Mouse (Mus musculus): Measurements from ENCODE around the gene Cib2. TPM values are rescaled to one million over a fixed set of nuclear protein-coding genes. Genes with fewer than 3 reads are reported as not detected.

Gene Cib2
- total and polyA plus RNA-seq, 3 experiments = 7.3 to 9.0 TPM; not detected in 1

DNA sequence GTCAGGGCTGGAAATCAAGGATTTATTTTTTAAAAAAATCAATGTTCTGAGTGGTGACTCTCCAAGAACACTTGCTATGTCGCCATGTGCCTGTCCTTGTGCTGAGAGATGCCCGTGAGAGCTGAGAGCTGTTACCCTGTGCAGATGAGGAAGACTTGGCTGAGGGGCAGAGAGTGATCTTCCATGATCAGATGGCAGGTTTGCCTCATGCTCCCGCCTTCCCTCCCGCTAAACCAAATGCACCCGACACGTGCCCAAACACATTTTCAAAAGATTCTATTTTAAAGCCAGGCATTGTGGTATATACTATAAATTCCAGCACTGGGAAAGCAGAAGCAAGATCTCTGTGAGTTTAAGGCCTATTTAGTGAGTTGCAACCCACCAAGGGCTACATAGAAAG lies 29.2 kb downstream of the Cib2 start:
- H3K9ac ChIP-seq (ENCODE audit: control insufficient read depth, low read depth, low read length, poor library complexity, severe bottlenecking) = no peak overlapping the region
- H3K27me3 ChIP-seq (ENCODE audit: control insufficient read depth in 1 of 2, insufficient read depth in 2 of 2, low read length in 2 of 2) = peaks cover 3 to 8% of the 10 kb centered on the region in 2 experiments
- H3K4me3 ChIP-seq (ENCODE audit: control insufficient read depth in 1 of 2, insufficient read depth in 1 of 2, low read depth in 2 of 2, low read length in 2 of 2) = no peak overlapping the region
- H3K79me2 ChIP-seq (ENCODE audit: control insufficient read depth, insufficient read depth, low read length, poor library complexity) = no peaks in the 10 kb centered on the region
- no peaks in the 10 kb centered on the region for H3K9me3 ChIP-seq (replicated peaks; ENCODE audit: insufficient read depth, low read length)
- DNase-seq (ENCODE audit: low read depth, low spot score) = no peak
- TF ChIP-seq USF2 (IDR thresholded peaks at IDR 0.05; ENCODE audit: borderline replicate concordance in 1 of 2, insufficient read depth in 1 of 2, low read depth in 1 of 2, low read length in 2 of 2) (no peak), ELF1 (IDR thresholded peaks at IDR 0.05; ENCODE audit: low read depth, low read length) (no peak), ZKSCAN1 (IDR thresholded peaks at IDR 0.05; ENCODE audit: low read depth, low read length) (no peak), JUND (IDR thresholded peaks at IDR 0.05; ENCODE audit: low read depth, low read length) (no peak), CHD2 (IDR thresholded peaks at IDR 0.05; ENCODE audit: low read length) (no peak), USF1 (IDR thresholded peaks at IDR 0.05; ENCODE audit: low read depth, low read length) (no peak), ETS1 (IDR thresholded peaks at IDR 0.05; ENCODE audit: low read depth, low read length) (no peak), MAFK (IDR thresholded peaks at IDR 0.05; ENCODE audit: borderline replicate concordance, low read depth, low read length) (no peak)
- H3K27ac ChIP-seq (ENCODE audit: control insufficient read depth, low read depth, low read length) = no peak overlapping the region
- H3K36me3 ChIP-seq (ENCODE audit: control insufficient read depth in 1 of 2, insufficient read depth in 2 of 2, low read length in 2 of 2) = no peaks in the 10 kb centered on the region
- no peaks in the 10 kb centered on the region for H3K4me1 ChIP-seq (ENCODE audit: control insufficient read depth in 1 of 2, insufficient read depth in 2 of 2, low read length in 2 of 2)

DNA sequence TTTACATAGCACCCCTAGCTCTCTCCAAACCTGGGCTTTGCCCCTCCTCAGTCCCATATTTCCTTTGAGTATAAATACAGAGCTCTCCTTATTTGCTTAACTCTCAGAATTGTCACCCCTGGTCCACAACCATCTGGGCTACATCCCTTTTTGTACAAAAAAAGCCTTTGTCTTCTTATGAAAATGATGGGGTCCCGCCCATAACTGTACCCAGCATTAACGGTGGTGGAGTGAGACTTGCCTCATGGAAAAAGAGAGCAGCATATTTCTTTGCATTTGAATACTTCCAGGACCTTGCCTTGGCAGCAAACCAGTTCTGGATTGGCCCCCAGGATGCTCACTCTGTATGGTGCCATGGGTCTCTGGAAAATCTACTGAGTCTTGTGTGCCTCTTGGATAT lies 30.1 kb downstream of the Cib2 start:
- TF ChIP-seq ETS1 (IDR thresholded peaks at IDR 0.05; ENCODE audit: low read depth, low read length) (no peak), USF2 (IDR thresholded peaks at IDR 0.05; ENCODE audit: borderline replicate concordance in 1 of 2, insufficient read depth in 1 of 2, low read depth in 1 of 2, low read length in 2 of 2) (no peak), RCOR1 (IDR thresholded peaks at IDR 0.05; ENCODE audit: low read depth, low read length) (no peak), NELFE (IDR thresholded peaks at IDR 0.05; ENCODE audit: low read depth, low read length) (no peak), MAZ (IDR thresholded peaks at IDR 0.05; ENCODE audit: low read depth, low read length) (no peak), TBP (IDR thresholded peaks at IDR 0.05; ENCODE audit: low read depth, low read length) (no peak), CTCF (IDR thresholded peaks at IDR 0.05 in 2 of 3, conservative IDR thresholded peaks at IDR 0.05 in 1 of 3; ENCODE audit: control insufficient read depth in 1 of 3, insufficient read depth in 1 of 3, low read depth in 2 of 3, low read length in 3 of 3, poor library complexity in 1 of 3, severe bottlenecking in 1 of 3) (no peak), SIN3A (IDR thresholded peaks at IDR 0.05; ENCODE audit: low read length) (no peak), GABPA (IDR thresholded peaks at IDR 0.05; ENCODE audit: low read depth, low read length) (no peak), BHLHE40 (IDR thresholded peaks at IDR 0.05; ENCODE audit: borderline replicate concordance, low read depth, low read length) (no peak), POLR2AphosphoS5 (IDR thresholded peaks at IDR 0.05; ENCODE audit: borderline replicate concordance, low read depth, low read length) (no peak)
- Histone ChIP-seq H3K36me3 (ENCODE audit: control insufficient read depth in 1 of 2, insufficient read depth in 2 of 2, low read length in 2 of 2) (no peaks in the 10 kb centered on the region), H3K4me1 (ENCODE audit: control insufficient read depth in 1 of 2, insufficient read depth in 2 of 2, low read length in 2 of 2) (no peaks in the 10 kb centered on the region)

More for the DNA sequence above, 30.1 kb downstream of the Cib2 start:
- no peak overlapping the region for H3K27ac ChIP-seq (ENCODE audit: control insufficient read depth, low read depth, low read length)
- H3K9ac ChIP-seq (ENCODE audit: control insufficient read depth, low read depth, low read length, poor library complexity, severe bottlenecking) = no peak overlapping the region
- peaks cover 4 to 8% of the 10 kb centered on the region in 2 experiments for H3K27me3 ChIP-seq (ENCODE audit: control insufficient read depth in 1 of 2, insufficient read depth in 2 of 2, low read length in 2 of 2)
- no peaks in the 10 kb centered on the region for H3K79me2 ChIP-seq (ENCODE audit: control insufficient read depth, insufficient read depth, low read length, poor library complexity)
- no peaks in the 10 kb centered on the region for H3K9me3 ChIP-seq (replicated peaks; ENCODE audit: insufficient read depth, low read length)
- DNase-seq (ENCODE audit: low read depth, low spot score) = no peak
- no peak overlapping the region for H3K4me3 ChIP-seq (ENCODE audit: control insufficient read depth in 1 of 2, insufficient read depth in 1 of 2, low read depth in 2 of 2, low read length in 2 of 2)

Measured in MEL (cell line).